Mouse (Mus musculus): ENCODE data around the gene 6430571L13Rik. TPM values are rescaled to one million over a fixed set of nuclear protein-coding genes. Genes with fewer than 3 reads are reported as not detected.

6430571L13Rik gene
- polyA plus RNA-seq, 1 experiment from 2014 or later = 11.4 TPM

- Histone ChIP-seq H3K4me3 (ENCODE audit: low read length) (peak overlapping the region; percentile 83), H3K36me3 (ENCODE audit: control insufficient read depth, insufficient read depth, low read length) (no peaks in the 10 kb centered on the region), H3K4me1 (ENCODE audit: control insufficient read depth, insufficient read depth, low read depth, low read length) (peaks cover 22% of the 10 kb centered on the region), H3K9me3 (ENCODE audit: control insufficient read depth, low read length) (no peaks in the 10 kb centered on the region), H3K9ac (ENCODE audit: low read depth, low read length) (peak overlapping the region; percentile 88), H3K4me2 (ENCODE audit: low read length) (peak overlapping the region; percentile 86), H3K27ac (ENCODE audit: low read depth, low read length) (peak overlapping the region; percentile 23; the same call in 1 of the 2 replicates), H3K27me3 (replicated peaks; ENCODE audit: control insufficient read depth, insufficient read depth, low read length) (peaks cover 5% of the 10 kb centered on the region)
- 26% methylated on average over 11 of the region's 11 CpGs for WGBS
- no peak for ATAC-seq
Observed at GRCm38 (mm10) chr9:107398968-107399367, 58.6 kb downstream of the 6430571L13Rik start.

- under 1% methylated on average over 42 of the region's 54 CpGs for WGBS
- peaks cover 5% of the 10 kb centered on the region for H3K27me3 ChIP-seq (replicated peaks; ENCODE audit: control insufficient read depth, insufficient read depth, low read length)
Observed at GRCm38 (mm10) chr9:107399491-107399971, 59.1 kb downstream of the 6430571L13Rik start, which contains the start of gene Cacna2d2. TSS of gene Cacna2d2 (plus strand) at chr9:107399612.

GRCm38 (mm10) chr9:107400060-107400511, 59.7 kb downstream of the 6430571L13Rik start:
- H3K36me3 ChIP-seq (ENCODE audit: control insufficient read depth, insufficient read depth, low read length) = no peaks in the 10 kb centered on the region
- ATAC-seq = peak; percentile 25

More at GRCm38 (mm10) chr9:107399491-107399971, 59.1 kb downstream of the 6430571L13Rik start, which contains the start of gene Cacna2d2:
- no peaks in the 10 kb centered on the region for H3K9me3 ChIP-seq (ENCODE audit: control insufficient read depth, low read length)
- ATAC-seq = peak; percentile 65
- H3K4me1 ChIP-seq (ENCODE audit: control insufficient read depth, insufficient read depth, low read depth, low read length) = peaks cover 22% of the 10 kb centered on the region
- H3K4me3 ChIP-seq (ENCODE audit: low read length) = peak within 1 kb of the TSS; percentile 83
- peak within 1 kb of the TSS; percentile 88 for H3K9ac ChIP-seq (ENCODE audit: low read depth, low read length)
- H3K4me2 ChIP-seq (ENCODE audit: low read length) = peak within 1 kb of the TSS; percentile 86
- peak within 1 kb of the TSS; percentile 62 for H3K27ac ChIP-seq (ENCODE audit: low read depth, low read length)
- H3K36me3 ChIP-seq (ENCODE audit: control insufficient read depth, insufficient read depth, low read length) = no peaks in the 10 kb centered on the region

GRCm38 (mm10) chr9:107400666-107401285, 60.4 kb downstream of the 6430571L13Rik start:
- 14% methylated on average over 12 of the region's 13 CpGs for WGBS
- H3K4me1 ChIP-seq (ENCODE audit: control insufficient read depth, insufficient read depth, low read depth, low read length) = peaks cover 22% of the 10 kb centered on the region

More at GRCm38 (mm10) chr9:107400060-107400511, 59.7 kb downstream of the 6430571L13Rik start:
- peak overlapping the region; percentile 83 for H3K4me3 ChIP-seq (ENCODE audit: low read length)
- peaks cover 5% of the 10 kb centered on the region for H3K27me3 ChIP-seq (replicated peaks; ENCODE audit: control insufficient read depth, insufficient read depth, low read length)
- 0% methylated on average over 39 of the region's 45 CpGs for WGBS
- no peaks in the 10 kb centered on the region for H3K9me3 ChIP-seq (ENCODE audit: control insufficient read depth, low read length)
- peak overlapping the region; percentile 88 for H3K9ac ChIP-seq (ENCODE audit: low read depth, low read length)
- H3K4me1 ChIP-seq (ENCODE audit: control insufficient read depth, insufficient read depth, low read depth, low read length) = peaks cover 22% of the 10 kb centered on the region
- H3K27ac ChIP-seq (ENCODE audit: low read depth, low read length) = peak overlapping the region; percentile 62
- peak overlapping the region; percentile 86 for H3K4me2 ChIP-seq (ENCODE audit: low read length)

More at GRCm38 (mm10) chr9:107400666-107401285, 60.4 kb downstream of the 6430571L13Rik start:
- no peaks in the 10 kb centered on the region for H3K36me3 ChIP-seq (ENCODE audit: control insufficient read depth, insufficient read depth, low read length)
- peak overlapping the region; percentile 86 for H3K4me2 ChIP-seq (ENCODE audit: low read length)
- H3K9me3 ChIP-seq (ENCODE audit: control insufficient read depth, low read length) = no peaks in the 10 kb centered on the region
- H3K9ac ChIP-seq (ENCODE audit: low read depth, low read length) = peak overlapping the region; percentile 88
- peak overlapping the region; percentile 83 for H3K4me3 ChIP-seq (ENCODE audit: low read length)
- no peak for ATAC-seq
- no peak overlapping the region for H3K27ac ChIP-seq (ENCODE audit: low read depth, low read length)
- H3K27me3 ChIP-seq (replicated peaks; ENCODE audit: control insufficient read depth, insufficient read depth, low read length) = peaks cover 5% of the 10 kb centered on the region

Other genes starting within 250 kb of the 6430571L13Rik start
- gene Dock3, start 108.7 kb upstream of the 6430571L13Rik start, polyA plus RNA-seq (2015; fragmentation: Nextera tagmentation; extraction: Ambion mirVana) = 14.4 and 15.7 TPM in 2 replicates
- 3.2 TPM in 2 replicates for gene Mapkapk3, start 50.7 kb upstream of the 6430571L13Rik start, polyA plus RNA-seq (2015; fragmentation: Nextera tagmentation; extraction: Ambion mirVana)
- gene Cish, start 44.6 kb upstream of the 6430571L13Rik start, polyA plus RNA-seq (2015; fragmentation: Nextera tagmentation; extraction: Ambion mirVana) = 10.9 and 13.7 TPM in 2 replicates
- 17.5 and 18.7 TPM in 2 replicates for gene Hemk1, start 2.3 kb upstream of the 6430571L13Rik start, polyA plus RNA-seq (2015; fragmentation: Nextera tagmentation; extraction: Ambion mirVana)
- 8.1 and 9.0 TPM in 2 replicates for gene Cacna2d2, start 59.0 kb downstream of the 6430571L13Rik start, polyA plus RNA-seq (2015; fragmentation: Nextera tagmentation; extraction: Ambion mirVana)
- 45.7 and 46.0 TPM in 2 replicates for gene Tmem115, start 193.3 kb downstream of the 6430571L13Rik start, polyA plus RNA-seq (2015; fragmentation: Nextera tagmentation; extraction: Ambion mirVana)
- 51.4 and 59.0 TPM in 2 replicates for gene Cyb561d2, start 201.6 kb downstream of the 6430571L13Rik start, polyA plus RNA-seq (2015; fragmentation: Nextera tagmentation; extraction: Ambion mirVana)
- 75.8 and 78.6 TPM in 2 replicates for gene Nprl2, start 201.6 kb downstream of the 6430571L13Rik start, polyA plus RNA-seq (2015; fragmentation: Nextera tagmentation; extraction: Ambion mirVana)
- 3.3 and 4.4 TPM in 2 replicates for gene Zmynd10, start 206.7 kb downstream of the 6430571L13Rik start, polyA plus RNA-seq (2015; fragmentation: Nextera tagmentation; extraction: Ambion mirVana)
- gene Rassf1, start 211.0 kb downstream of the 6430571L13Rik start, polyA plus RNA-seq (2015; fragmentation: Nextera tagmentation; extraction: Ambion mirVana) = 45.8 and 46.6 TPM in 2 replicates
- 125 and 134 TPM in 2 replicates for gene Tusc2, start 222.7 kb downstream of the 6430571L13Rik start, polyA plus RNA-seq (2015; fragmentation: Nextera tagmentation; extraction: Ambion mirVana)
- 60.1 and 68.5 TPM in 2 replicates for gene Hyal2, start 227.3 kb downstream of the 6430571L13Rik start, polyA plus RNA-seq (2015; fragmentation: Nextera tagmentation; extraction: Ambion mirVana)
- 6.4 and 8.3 TPM in 2 replicates for gene Hyal1, start 236.3 kb downstream of the 6430571L13Rik start, polyA plus RNA-seq (2015; fragmentation: Nextera tagmentation; extraction: Ambion mirVana)
- 17.1 and 22.7 TPM in 2 replicates for gene Naa80, start 238.3 kb downstream of the 6430571L13Rik start, polyA plus RNA-seq (2015; fragmentation: Nextera tagmentation; extraction: Ambion mirVana)
- 2.7 and 2.9 TPM in 2 replicates for gene Hyal3, start 240.2 kb downstream of the 6430571L13Rik start, polyA plus RNA-seq (2015; fragmentation: Nextera tagmentation; extraction: Ambion mirVana)
- 13.5 and 16.9 TPM in 2 replicates for gene Ifrd2, start 247.0 kb downstream of the 6430571L13Rik start, polyA plus RNA-seq (2015; fragmentation: Nextera tagmentation; extraction: Ambion mirVana)